Mouse (Mus musculus): ENCODE data around the gene Ccser1. TPM values are rescaled to one million over a fixed set of nuclear protein-coding genes. Genes with fewer than 3 reads are reported as not detected.

Ccser1 gene
- polyA plus RNA-seq, 1 experiment = 0.70 TPM

DNA sequence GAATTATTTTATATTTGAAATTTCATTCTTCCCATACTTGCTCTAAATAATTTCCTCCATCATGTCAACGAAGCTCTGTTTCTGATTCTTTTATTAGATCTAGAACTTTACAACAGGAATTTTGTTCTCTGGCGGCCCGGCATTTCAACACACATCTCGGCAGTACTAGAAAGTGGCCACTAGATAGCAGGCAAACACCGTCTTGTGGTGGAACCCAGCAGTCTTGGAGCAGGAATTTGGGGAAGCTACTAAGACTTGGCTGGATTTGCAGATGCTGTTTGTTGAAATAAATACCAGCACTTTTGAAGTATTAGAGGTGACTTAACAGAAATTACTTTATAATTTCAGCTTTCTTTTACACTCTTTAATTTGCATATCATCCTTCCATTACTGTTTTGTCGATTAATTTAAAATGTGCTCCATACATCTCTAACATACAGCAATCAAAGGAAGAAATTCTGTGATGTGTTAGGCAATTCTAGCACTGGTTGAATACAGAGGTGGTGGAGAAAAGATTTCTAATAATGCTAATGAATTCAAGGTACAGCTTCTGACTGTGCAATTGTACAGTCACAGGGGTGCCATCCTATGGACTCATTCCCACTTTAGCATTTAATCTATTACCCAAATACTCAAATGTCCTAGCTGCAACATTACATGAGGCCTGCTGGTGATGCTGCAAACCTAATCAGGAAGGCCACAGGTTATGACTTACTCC lies 135.9 kb downstream of the Ccser1 start:
- H3K4me3 ChIP-seq (ENCODE audit: insufficient read depth, low read length) = no peak overlapping the region
- no peak overlapping the region for H3K27ac ChIP-seq (ENCODE audit: insufficient read depth, low read depth, low read length)
- TF ChIP-seq POLR2A (IDR thresholded peaks at IDR 0.05; ENCODE audit: borderline replicate concordance, low read depth, low read length) = no peak
- H3K4me1 ChIP-seq (ENCODE audit: control insufficient read depth, insufficient read depth, low read length) = no peaks in the 10 kb centered on the region

DNA sequence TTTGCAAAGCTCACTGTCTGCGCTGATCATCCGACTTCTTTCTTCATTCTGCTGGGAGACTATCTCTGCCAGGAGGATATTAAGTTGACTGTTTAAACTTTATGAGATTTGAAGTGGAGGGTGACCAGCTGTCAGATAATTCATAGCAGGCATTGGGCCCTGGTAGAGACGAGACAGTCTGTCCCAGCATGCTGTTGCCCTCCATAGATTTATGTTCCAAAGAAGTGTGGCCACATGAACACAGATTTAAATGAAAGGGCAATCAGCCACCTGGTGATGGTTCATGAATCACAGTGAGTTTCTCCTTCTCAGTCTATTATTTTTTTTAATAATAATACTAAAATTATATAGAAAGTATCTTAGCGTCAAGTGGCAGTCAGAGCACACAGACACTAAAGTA lies 140.7 kb downstream of the Ccser1 start:
- TF ChIP-seq POLR2A (IDR thresholded peaks at IDR 0.05; ENCODE audit: borderline replicate concordance, low read depth, low read length) = no peak
- TF ChIP-seq CTCF (IDR thresholded peaks at IDR 0.05; ENCODE audit: low read depth, low read length) = no peak
- Histone ChIP-seq H3K4me1 (ENCODE audit: control insufficient read depth, insufficient read depth, low read length) (no peaks in the 10 kb centered on the region), H3K27ac (ENCODE audit: insufficient read depth, low read depth, low read length) (no peak overlapping the region), H3K4me3 (ENCODE audit: insufficient read depth, low read length) (no peak overlapping the region)

DNA sequence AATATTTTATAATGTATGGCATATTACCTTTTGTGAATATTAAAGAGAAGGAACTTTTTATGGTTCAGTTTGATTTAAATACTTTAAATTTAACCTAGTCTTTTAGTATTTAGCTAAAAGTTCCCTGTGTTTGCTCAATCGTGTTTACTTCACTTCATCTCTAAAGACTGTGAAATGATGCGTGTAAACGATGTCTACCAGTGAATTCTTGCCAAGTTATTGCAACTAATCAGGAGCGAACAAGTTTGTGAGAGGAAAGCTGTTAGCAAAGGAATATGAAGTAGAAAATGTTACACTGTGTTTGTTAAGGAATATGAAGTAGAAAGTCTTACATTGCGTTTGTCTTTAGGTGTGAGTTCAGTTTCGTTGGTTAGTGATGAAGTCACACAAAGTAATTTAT lies 142.2 kb downstream of the Ccser1 start:
- H3K27ac ChIP-seq (ENCODE audit: insufficient read depth, low read depth, low read length) = no peak overlapping the region
- no peak overlapping the region for H3K4me3 ChIP-seq (ENCODE audit: insufficient read depth, low read length)
- TF ChIP-seq CTCF (IDR thresholded peaks at IDR 0.05; ENCODE audit: low read depth, low read length) (no peak), POLR2A (IDR thresholded peaks at IDR 0.05; ENCODE audit: borderline replicate concordance, low read depth, low read length) (no peak)
- no peaks in the 10 kb centered on the region for H3K4me1 ChIP-seq (ENCODE audit: control insufficient read depth, insufficient read depth, low read length)

DNA sequence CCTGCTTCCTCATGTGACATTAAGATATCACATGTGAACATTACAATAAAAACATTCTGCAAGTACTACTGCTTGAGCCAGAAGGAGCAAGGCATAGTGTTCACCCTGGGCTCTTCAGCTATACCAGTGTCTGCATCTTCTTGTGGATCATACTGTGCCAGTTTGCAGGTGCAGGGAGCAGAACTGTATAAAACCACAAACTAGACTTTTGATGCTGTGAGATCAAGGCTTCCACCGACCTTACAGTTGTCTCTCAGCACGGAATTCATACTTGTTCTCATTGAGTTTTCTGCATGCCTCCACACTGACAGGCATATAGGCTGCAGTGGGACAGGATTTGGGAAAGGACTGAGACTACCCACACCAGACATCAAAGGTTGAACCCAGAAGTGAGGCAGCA lies 146.0 kb downstream of the Ccser1 start:
- Histone ChIP-seq H3K4me3 (ENCODE audit: insufficient read depth, low read length) (no peak overlapping the region), H3K4me1 (ENCODE audit: control insufficient read depth, insufficient read depth, low read length) (no peaks in the 10 kb centered on the region), H3K27ac (ENCODE audit: insufficient read depth, low read depth, low read length) (no peak overlapping the region)
- TF ChIP-seq CTCF (IDR thresholded peaks at IDR 0.05; ENCODE audit: low read depth, low read length) = no peak
- no peak for TF ChIP-seq POLR2A (IDR thresholded peaks at IDR 0.05; ENCODE audit: borderline replicate concordance, low read depth, low read length)

DNA sequence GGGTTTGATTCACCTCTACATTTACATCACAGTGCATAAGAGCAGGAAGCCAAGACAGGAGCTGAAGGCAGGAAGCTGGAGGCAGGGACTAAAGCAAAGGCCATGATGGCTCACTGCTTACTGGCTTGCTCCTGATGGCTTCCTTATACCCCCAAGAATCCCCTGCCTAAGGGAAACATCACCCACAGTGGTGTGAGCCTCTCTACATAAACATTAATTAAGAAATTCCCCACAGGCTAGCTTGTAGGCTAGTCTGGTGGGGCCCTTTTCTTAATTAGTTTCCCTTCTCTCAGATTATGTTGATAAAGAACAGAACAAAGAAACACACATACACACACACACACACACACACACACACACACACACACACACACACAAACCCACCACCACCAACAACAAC lies 148.9 kb downstream of the Ccser1 start:
- H3K27ac ChIP-seq (ENCODE audit: insufficient read depth, low read depth, low read length) = no peak overlapping the region
- no peak overlapping the region for H3K4me3 ChIP-seq (ENCODE audit: insufficient read depth, low read length)
- no peak for TF ChIP-seq CTCF (IDR thresholded peaks at IDR 0.05; ENCODE audit: low read depth, low read length)
- TF ChIP-seq POLR2A (IDR thresholded peaks at IDR 0.05; ENCODE audit: borderline replicate concordance, low read depth, low read length) = no peak
- H3K4me1 ChIP-seq (ENCODE audit: control insufficient read depth, insufficient read depth, low read length) = no peaks in the 10 kb centered on the region

DNA sequence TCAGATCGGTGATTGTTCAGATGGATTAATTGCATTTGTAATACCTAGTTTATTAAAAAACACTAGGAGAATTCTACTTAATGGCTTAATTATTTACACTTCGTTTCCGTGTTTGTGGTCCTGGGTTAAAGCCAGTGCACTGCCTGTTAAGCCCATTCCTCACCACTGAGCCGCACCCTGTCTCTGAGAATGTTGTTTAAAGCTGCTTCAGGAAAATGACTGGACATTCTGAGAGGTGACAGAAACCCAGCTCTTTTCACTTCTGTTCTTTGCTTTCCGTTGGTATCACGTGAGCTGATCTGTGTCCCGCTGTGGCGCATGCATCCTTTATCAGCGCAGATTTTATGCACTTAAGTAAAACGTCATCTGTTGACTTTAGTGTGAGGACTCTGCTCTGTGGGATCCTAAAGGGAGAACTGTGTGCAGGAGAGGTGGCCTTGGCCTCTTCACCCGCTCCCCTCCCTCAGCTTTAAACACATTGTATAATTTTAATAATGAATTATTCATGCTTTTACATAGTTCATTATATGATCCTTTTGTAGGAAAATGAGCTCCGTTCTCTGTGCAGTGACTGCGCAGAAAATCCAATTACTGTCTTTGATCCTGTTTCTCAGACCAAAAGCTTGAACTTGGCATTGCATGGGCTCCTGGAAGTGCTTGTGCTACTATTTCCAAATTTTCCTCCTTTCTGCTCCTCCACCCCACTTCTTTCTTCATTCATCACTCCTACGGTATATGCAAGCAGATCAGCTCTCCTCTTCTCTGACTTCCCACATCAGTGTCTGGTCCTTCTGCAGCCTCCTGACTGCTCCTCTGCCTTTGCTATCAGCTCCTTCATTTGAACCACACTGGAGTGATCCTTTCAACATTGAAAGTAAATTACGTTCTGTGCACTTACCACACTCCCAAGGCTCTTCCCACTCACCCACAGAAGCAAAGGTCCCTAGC lies 149.7 kb downstream of the Ccser1 start:
- TF ChIP-seq CTCF (IDR thresholded peaks at IDR 0.05; ENCODE audit: low read depth, low read length) (no peak), POLR2A (IDR thresholded peaks at IDR 0.05; ENCODE audit: borderline replicate concordance, low read depth, low read length) (no peak)
- Histone ChIP-seq H3K4me3 (ENCODE audit: insufficient read depth, low read length) (no peak overlapping the region), H3K4me1 (ENCODE audit: control insufficient read depth, insufficient read depth, low read length) (no peaks in the 10 kb centered on the region), H3K27ac (ENCODE audit: insufficient read depth, low read depth, low read length) (no peak overlapping the region)

DNA sequence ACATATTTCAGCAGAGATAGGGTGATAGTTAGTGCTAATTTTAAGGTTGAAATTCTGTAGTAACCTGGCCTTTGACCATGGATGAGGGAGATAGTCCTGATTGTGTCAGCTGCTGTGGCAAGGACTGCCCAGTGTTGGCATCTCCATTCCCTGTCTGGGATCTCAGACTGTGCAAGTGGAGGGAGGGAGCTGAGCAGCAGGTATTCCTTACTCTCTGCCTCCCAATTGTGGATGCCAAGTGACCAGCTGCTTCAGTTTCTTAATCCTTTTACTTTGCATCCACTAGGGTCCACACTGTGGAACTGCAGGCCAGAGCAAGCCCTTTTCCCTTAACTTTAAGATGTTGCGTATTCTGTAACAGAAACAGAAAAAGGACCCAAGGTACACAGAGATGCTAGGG lies 154.3 kb downstream of the Ccser1 start:
- no peak for TF ChIP-seq POLR2A (IDR thresholded peaks at IDR 0.05; ENCODE audit: borderline replicate concordance, low read depth, low read length)
- TF ChIP-seq CTCF (IDR thresholded peaks at IDR 0.05; ENCODE audit: low read depth, low read length) = no peak
- H3K4me1 ChIP-seq (ENCODE audit: control insufficient read depth, insufficient read depth, low read length) = no peaks in the 10 kb centered on the region
- H3K27ac ChIP-seq (ENCODE audit: insufficient read depth, low read depth, low read length) = no peak overlapping the region
- no peak overlapping the region for H3K4me3 ChIP-seq (ENCODE audit: insufficient read depth, low read length)

DNA sequence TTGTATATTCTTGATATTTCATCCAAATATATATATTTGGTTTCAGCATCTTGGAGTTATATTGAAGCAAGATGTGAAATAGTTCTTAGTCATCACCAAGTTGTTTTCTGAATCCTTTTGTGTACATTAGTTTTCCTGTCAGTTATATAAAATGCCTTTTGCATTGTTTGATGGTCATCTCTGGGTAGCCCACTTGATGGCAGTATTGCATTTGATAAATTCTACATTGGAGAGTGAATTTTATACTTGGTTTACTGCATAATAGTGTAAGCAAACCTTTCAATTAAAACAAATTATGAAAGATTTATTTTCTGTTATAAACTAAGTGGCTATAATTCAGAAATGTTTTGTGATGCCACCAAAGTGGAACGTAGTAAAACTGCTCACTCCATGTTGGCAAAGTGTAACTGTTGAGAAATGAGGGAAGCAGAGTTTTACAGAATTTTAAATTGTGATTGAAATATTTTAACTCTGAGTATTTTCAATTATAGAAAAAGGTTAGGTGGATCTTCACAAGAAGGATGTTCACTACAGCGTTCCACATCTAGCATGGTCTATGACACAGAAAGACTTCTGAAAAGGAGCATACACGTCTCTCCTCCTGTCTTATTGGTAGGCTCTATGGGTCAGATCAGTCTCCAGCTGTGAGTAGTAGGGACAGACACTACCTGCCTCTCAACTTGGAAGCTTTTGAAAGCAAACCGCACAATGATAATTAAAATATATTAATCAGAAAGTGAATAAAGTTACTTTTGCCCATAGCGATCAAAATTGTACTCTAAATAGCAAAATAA lies 167.1 kb downstream of the Ccser1 start:
- no peak overlapping the region for H3K27ac ChIP-seq (ENCODE audit: insufficient read depth, low read depth, low read length)
- H3K4me1 ChIP-seq (ENCODE audit: control insufficient read depth, insufficient read depth, low read length) = no peaks in the 10 kb centered on the region
- TF ChIP-seq POLR2A (IDR thresholded peaks at IDR 0.05; ENCODE audit: borderline replicate concordance, low read depth, low read length) (no peak), CTCF (IDR thresholded peaks at IDR 0.05; ENCODE audit: low read depth, low read length) (no peak)
- H3K4me3 ChIP-seq (ENCODE audit: insufficient read depth, low read length) = no peak overlapping the region

DNA sequence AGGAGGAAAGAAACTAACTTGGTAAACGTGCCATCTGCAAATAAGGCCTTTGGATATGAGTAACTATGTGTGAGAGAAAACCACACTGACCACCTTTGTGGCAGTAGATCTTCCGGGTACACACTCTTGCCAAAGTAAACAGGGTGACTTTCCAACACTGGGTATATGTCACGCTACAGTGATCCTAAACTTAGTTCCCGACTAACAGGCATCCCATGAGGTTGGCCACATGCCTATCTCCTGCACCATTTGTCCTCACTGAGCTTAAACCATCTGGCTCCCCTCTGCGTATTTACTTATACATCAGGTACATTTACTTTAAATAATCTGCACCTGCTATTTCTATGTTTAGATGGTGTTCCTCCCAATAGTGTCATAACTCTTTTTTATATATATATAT lies 183.6 kb downstream of the Ccser1 start:
- TF ChIP-seq POLR2A (IDR thresholded peaks at IDR 0.05; ENCODE audit: borderline replicate concordance, low read depth, low read length) (no peak), CTCF (IDR thresholded peaks at IDR 0.05; ENCODE audit: low read depth, low read length) (no peak)
- Histone ChIP-seq H3K27ac (ENCODE audit: insufficient read depth, low read depth, low read length) (no peak overlapping the region), H3K4me3 (ENCODE audit: insufficient read depth, low read length) (no peak overlapping the region), H3K4me1 (ENCODE audit: control insufficient read depth, insufficient read depth, low read length) (no peaks in the 10 kb centered on the region)

Data from bone marrow macrophage, adult 2 months (primary cell).